Mouse (Mus musculus) spleen, postnatal 10 days (tissue): ENCODE measurements around the gene Adcy7.

ENCODE experiments used
- DNase-seq, 2 experiments: peaks; one replicate each; pipeline ENCODE4 v3.0.0; 2021 to 2022; ENCODE audit warnings: low spot score in 2 of 2

The Adcy7 gene

GRCm38 (mm10) chr8:88272231-88273050 is at the start of gene Adcy7:
TSS of gene Adcy7 (plus strand) at chr8:88272403.
- peak; percentile 73 to 82 for DNase-seq

- no peak for DNase-seq
Measured at GRCm38 (mm10) chr8:88225358-88225757, 46.8 kb upstream of the Adcy7 start.

DNA sequence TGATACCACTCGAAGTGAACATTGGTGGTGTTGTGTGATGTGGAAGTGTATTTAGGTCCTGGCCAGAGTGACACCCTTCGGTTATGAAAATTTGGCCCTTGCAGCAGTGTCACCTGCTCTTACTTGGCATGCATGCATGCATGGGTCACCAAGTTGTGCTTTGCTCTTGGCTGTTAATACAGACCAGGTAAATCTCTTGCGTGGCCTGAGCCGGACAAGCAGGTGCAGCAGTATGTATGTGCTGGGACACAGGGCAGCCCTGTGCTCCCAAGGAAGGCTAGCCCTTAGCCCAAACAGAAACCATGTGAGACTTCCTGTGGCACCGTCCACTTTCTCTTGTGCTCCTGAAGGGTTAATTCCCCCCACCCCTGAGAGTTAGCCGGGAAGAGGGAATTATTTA is 44.4 kb upstream of the Adcy7 start:
- no peak for DNase-seq

DNA sequence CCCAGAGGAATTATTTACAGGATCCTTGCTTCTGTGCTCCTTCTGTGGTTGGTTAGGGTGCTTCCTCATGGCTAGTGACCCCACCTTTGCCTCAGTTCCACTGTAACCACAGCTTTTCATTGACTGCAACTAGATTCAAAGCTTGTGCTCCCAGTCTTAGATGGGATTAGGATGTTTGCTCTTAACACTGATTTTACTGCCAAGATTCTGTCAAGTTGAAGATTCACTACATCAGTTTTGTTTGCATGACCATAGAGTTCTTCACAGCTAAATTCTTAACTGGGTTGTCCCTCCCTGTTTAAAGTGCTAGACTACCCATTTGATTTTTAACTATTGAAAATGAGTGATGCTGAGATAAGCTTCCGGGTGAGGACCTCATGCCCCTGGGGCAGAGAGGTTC is 43.9 kb upstream of the Adcy7 start:
- no peak for DNase-seq

DNA sequence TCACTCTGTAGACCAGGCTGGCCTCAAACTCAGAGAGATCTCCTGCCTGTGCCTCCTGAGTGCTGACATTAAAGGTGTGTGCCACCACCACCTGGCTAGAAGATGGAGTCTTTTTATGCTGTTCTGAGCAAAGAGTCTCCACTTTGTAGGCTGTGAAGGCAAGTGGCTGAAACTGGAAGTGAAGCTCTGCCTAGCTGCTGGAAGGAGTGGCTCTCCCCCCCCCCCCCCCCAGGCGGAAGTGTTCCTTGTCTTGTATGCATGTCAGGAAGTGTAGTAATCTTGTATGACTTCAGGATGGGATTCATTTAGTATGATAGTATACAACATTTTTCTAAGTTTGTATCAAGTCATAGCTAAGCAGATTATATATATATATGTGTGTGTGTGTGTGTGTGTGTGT is 43.4 kb upstream of the Adcy7 start:
- DNase-seq: no peak

DNA sequence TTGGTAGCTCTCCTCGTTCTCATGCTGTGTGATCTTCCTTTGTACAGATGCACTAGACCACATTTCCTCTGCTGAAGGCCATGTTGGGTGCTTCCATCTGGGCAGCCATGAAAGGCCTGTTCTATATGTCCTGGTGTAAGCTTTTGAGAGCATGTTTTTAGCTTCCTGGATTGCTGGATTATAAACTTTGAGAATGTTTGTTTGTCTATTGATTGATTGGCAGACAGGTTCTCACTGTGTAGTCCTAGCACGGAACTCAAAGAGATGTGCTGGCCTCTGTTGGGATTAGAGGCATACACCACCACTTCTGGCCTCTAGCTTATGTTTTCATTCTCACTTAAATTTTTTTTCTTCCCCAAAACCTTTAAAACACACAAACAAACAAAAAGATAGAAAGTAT is 35.5 kb upstream of the Adcy7 start:
- DNase-seq: no peak

DNA sequence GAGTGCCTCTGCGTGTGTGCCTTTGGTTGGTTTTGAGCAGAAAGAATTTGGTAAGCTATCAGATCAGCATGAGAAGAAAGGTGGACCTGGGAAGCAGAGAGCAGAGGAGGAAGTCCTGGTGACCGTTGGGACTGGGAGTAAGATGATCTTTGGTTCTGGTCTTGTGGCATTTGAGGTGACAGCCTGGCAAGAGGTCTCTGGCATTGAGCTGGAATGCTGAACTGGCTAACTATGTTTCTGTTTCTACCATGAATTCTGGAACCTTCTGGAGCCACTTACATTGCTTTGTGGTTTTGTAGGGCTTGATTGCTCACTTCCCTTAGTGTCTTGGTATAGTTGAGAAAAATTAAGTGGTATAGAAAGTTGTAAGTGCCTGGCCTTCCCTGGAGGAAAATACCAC is 34.6 kb upstream of the Adcy7 start:
- no peak for DNase-seq

DNA sequence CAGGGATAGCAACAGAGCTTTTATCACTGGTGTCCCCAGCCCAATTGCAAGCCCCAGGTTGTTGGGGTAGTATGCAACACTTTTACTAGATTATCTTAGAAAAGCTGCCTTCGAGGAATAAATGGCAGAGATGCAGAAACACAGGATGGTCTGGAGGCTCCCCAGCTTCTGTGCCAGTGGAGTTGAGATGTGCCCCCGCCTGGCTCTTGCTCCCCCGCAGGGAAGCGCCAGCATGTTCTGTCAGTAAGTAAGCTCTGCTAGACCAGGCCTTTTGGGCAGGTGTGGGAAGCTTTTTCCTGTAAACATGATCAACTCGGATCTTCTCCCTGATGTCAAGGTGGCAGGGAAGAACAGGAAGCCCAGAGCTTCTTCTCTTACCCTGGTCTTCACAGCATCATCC is 32.9 kb upstream of the Adcy7 start:
- DNase-seq: no peak

DNA sequence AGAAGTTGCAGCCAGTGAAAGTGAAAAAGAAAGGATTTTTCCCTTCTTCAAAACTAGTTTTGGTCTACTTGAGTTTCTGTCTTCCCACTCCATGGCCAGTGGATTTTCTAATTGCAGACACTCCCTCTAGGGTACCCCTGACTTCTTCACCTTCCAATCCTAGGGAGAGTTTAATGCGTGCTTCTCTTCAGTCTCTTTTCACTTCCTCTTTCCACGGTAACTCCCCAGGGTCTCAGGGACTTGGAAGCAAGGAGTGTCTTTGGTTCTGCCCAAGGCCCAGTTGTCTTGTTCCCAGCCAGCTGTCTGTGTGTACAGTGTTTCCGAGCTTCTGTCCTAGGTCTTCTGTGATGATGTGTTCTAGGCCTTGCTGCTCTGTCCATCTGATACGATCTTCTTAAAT is 30.3 kb upstream of the Adcy7 start:
- DNase-seq: no peak

DNA sequence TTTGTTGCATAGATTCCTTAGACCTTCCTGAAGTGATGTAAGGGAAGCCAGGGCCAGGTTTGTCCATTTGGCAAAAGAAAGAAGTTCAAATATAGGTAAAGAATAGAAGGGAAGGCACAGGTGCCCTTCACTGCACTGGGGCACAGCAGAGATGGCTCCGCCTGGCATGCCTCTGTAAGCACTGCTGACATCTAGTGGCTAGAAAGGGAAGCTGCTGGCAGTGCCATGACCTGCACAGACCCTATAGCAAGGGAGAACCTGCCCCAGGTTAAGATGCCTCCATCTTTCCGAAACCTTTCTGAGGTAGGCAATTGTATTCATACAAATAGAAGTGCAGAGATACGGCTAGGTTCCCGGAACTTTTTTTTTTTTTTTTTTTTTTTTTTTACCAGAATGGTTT is 27.9 kb upstream of the Adcy7 start:
- peak; percentile 30 to 71 for DNase-seq

DNA sequence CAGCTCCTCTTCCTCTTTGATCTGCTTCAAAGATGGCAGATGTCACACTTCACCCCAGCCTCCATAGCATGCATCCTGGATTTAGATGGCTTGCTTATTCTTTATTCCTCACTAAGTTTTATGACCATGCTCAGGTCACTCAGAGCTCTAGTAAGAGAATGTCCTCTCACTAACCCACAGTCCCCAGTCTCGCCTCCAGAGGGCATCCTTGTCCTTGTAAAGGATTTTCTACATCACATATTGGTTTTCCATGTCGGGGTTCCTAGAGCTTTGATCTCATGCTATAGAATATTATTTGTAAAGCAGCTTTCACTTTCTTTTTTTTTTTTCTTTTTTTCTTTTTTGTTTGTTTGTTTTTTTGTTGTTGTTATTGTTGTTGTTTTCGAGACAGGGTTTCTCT is 19.4 kb upstream of the Adcy7 start:
- DNase-seq: peak in 1 of 2 experiments; percentile 69

- DNase-seq: no peak
Measured at GRCm38 (mm10) chr8:88254957-88255356, 17.2 kb upstream of the Adcy7 start.

DNA sequence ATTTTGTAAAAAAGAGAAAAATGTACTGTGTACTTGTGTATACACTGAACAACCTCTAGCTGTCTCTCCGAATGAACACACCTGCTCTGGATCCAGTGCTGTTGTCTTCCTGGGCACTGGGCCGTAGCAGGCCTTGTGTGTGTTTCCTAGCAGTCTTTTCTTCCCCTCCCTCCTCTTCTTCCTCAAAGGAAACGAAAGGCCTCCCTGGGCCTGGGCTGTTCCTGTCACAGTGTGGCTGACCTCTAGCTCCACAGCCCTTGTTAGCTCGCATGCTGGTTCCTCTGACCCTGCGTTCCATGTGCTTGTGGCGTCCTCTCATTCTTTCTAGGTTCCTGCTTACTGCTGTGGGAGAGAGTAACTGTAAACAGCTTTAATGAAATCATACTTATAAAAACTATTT is 14.2 kb upstream of the Adcy7 start:
- no peak for DNase-seq

DNA sequence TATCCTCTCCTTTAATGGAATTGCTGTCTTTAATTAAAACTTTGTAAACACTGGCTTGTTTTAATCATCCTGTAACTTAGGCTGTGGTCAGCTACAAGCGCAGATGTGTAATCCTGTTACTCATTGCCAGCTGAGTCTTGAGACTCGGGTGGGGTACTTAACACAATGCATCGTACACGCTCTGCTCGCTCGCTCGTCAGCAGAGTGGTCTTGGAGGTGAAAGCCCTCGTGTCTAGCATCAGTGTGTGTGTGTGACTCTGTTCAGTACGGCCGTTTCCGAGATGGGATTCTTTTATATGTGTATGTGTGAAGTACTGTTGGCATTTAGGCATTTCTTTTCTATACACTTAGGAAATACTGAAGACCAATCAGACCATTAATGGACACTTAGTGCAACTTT is 13.7 kb upstream of the Adcy7 start:
- no peak for DNase-seq

- no peak for DNase-seq
Measured at GRCm38 (mm10) chr8:88260466-88260980, 11.7 kb upstream of the Adcy7 start.

- no peak for DNase-seq
Measured at GRCm38 (mm10) chr8:88262831-88263635, 9.2 kb upstream of the Adcy7 start.

DNA sequence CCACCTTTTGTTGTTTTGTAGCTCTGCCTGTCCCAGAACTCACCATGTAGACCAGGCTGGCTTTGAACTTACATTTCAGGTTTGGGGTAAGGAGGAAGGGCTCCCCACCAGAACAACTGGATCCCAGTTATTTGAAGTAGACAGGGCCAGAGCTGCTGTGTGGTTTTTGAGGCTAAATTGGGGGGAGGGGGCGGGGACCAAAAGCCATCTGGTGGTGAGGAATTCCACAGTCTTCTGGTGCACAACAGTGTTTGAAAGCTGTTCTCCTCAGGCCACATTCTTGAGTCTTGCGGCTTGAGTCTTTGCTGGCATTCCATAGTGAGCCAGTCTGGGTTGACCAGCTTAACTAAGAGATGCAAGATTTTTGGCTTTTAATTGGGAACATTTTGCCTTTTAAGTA is 6.7 kb upstream of the Adcy7 start:
- DNase-seq: no peak

GRCm38 (mm10) chr8:88266170-88266800 is 5.9 kb upstream of the Adcy7 start:
- peak; percentile 74 to 90 for DNase-seq

DNA sequence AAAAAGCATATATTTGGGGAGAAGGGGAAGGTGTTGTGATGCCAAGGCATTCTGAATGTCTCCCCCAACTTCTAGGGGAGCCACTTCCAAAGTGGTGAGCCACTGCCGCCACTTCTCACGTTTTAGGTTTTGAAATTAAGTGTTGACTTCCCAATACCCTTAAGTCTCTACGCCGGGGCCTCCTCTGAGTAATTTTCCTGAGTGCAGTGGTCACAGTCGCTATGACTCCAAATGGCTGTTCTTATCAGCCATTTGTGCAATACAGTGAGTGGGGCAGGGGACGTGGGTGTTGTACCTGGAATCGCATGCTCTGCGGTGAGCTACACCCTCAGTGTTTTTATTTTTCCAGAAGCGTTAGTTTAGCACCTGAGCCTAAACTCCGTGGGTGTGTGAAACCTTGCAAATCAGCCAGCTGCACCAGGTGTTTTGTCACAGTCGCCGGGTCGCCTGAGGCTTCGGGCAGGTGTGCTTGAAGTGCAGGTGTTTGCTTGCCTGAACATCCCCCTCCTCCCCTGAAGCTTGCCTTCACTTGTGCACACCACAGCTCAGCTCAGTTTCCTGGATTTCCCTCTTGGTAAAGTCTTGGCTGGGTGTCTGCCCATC is 5.3 kb upstream of the Adcy7 start:
- no peak for DNase-seq

- peak in 1 of 2 experiments; percentile 35 for DNase-seq
Measured at GRCm38 (mm10) chr8:88269107-88269875, 2.9 kb upstream of the Adcy7 start.

- no peak for DNase-seq
Measured at GRCm38 (mm10) chr8:88270086-88270485, 2.1 kb upstream of the Adcy7 start.
